Mouse (Mus musculus) heart, adult 2 months (tissue): ENCODE data around the gene Mfsd2b. TPM values are rescaled to one million over a fixed set of nuclear protein-coding genes. Genes with fewer than 3 reads are reported as not detected.

Source experiments
- DNase-seq, 2 experiments: peaks; one replicate each; pipeline ENCODE4 v3.0.0; 2021
- H3K27ac ChIP-seq: fragments of 200-600 bp; 2 replicates; pipeline ENCODE4 v1.8.1; 2022
- H3K27me3 ChIP-seq: fragments of 200-500 bp; 2 replicates; pipeline ENCODE4 v1.6.1; 2012; ENCODE audit warnings: mild to moderate bottlenecking, low read length, inconsistent platforms, mixed read lengths; ENCODE audit not compliant: control insufficient read depth, insufficient read depth
- H3K36me3 ChIP-seq: fragments of 200-500 bp; 2 replicates; pipeline ENCODE4 v1.6.1; 2012; ENCODE audit warnings: low read length, inconsistent platforms; ENCODE audit not compliant: control insufficient read depth, insufficient read depth
- H3K4me1 ChIP-seq: fragments of 200-500 bp; 2 replicates; pipeline ENCODE4 v1.6.1; 2011; ENCODE audit warnings: low read length; ENCODE audit not compliant: control insufficient read depth, insufficient read depth
- H3K4me3 ChIP-seq: fragments of 200-600 bp; 2 replicates; pipeline ENCODE4 v1.8.1; 2022
- H3K79me2 ChIP-seq: fragments of 200-500 bp; replicated peaks from 2 replicates; pipeline ENCODE4 v1.6.1; 2012; ENCODE audit warnings: mild to moderate bottlenecking, inconsistent platforms, low read length, moderate library complexity, mixed read lengths; ENCODE audit not compliant: control insufficient read depth, insufficient read depth
- H3K9ac ChIP-seq: fragments of 200-500 bp; 2 replicates; pipeline ENCODE4 v1.6.1; 2012; ENCODE audit warnings: low read depth, mild to moderate bottlenecking, control low read depth, inconsistent platforms, low read length, mixed read lengths
- CTCF ChIP-seq: fragments of 200-600 bp; IDR thresholded peaks from 2 replicates; pipeline ENCODE4 v1.8.1; 2022; ENCODE audit warnings: antibody characterized with exemption, mild to moderate bottlenecking, moderate library complexity
- EP300 ChIP-seq: fragments of 200-500 bp; IDR thresholded peaks from 2 replicates; pipeline ENCODE4 v1.6.1; 2011; ENCODE audit warnings: low read depth, low read length, control low read depth; ENCODE audit not compliant: insufficient read depth
- POLR2A ChIP-seq: fragments of 200-500 bp; IDR thresholded peaks from 2 replicates; pipeline ENCODE4 v1.6.1; 2011; ENCODE audit warnings: mild to moderate bottlenecking, low read depth, low read length, control low read depth; ENCODE audit not compliant: insufficient read depth
- whole genome bisulfite sequencing: fragments of 180-500 bp; shearing (Covaris S2); methylation state at CpG from one replicate; pipeline ENCODE4 v1.1.7; 2018; 5-methylcytosine and 5-hydroxymethylcytosine counted together
- intact Hi-C: fragments of 180-260 bp; cut with DNase I; formaldehyde crosslinking; loops from one replicate; pipeline ENCODE4 v1.15.1; 2025
- polyA plus RNA-seq: library from polyadenylated mRNA; depleted of rRNA; stranded (reverse); fragments of >200 nt; gene quantifications from 2 replicates; pipeline ENCODE4 v1.2.3, GENCODE M21; 2012; rRNA removed
- total RNA-seq, 2 experiments: library from RNA; stranded (reverse); gene quantifications; 2 replicates each; pipeline ENCODE4 v1.2.3; 2021

Mfsd2b gene
- total and polyA plus RNA-seq, 3 experiments = 0.55 to 2.3 (median 2.0) TPM

DNA sequence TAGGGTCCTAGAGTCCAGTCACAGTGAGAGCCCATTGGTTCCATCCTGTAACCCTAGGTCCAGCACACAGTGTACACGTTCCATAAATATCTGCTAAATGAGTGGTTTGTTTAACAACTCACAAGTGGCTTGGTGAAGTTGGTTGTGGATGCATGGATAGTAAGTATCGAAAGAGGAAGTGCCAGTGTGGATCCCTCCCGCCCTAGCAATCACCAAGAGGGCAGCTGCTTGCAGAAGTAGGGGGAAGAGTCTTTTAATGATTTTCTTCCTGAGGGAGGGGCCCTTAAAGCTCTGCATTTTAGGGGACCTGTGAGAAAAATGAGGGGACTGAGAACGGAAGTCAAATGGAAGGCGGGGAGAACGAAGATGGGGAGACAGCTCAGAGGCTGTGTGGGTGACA, 34.1 kb downstream of the Mfsd2b start:
- intact Hi-C loops = no loop called here
- 62% methylated on average over 6 of the region's 6 CpGs for WGBS
- no peaks in the 10 kb centered on the region for H3K27me3 ChIP-seq

DNA sequence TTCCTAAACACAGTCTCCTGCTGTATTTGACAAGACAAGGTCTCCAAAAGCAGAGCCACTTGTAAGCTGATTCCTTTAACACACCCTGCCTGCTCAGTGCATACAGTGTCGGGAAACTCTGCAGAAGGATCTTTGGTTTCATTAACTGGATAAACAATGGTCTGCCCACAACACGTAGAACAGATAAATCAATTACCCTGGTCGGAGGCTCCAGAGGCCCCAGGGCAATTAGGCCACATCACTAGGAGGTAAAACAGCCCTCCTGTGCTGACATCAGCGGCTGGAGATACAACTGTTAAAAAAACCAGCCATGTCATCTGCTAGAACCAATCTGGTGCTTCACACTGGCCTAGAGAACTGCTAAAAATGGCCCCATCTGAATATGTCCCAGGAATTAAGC, 37.2 kb downstream of the Mfsd2b start:
- Histone ChIP-seq H3K4me3 (no peak overlapping the region), H3K9ac (no peak overlapping the region), H3K27ac (no peak overlapping the region), H3K4me1 (no peaks in the 10 kb centered on the region), H3K27me3 (no peaks in the 10 kb centered on the region), H3K36me3 (no peaks in the 10 kb centered on the region), H3K79me2 (no peaks in the 10 kb centered on the region)
- TF ChIP-seq EP300 = no peak
- DNase-seq = no peak
- intact Hi-C loops = no loop called here
- WGBS = 54% methylated on average over 4 of the region's 4 CpGs

More for the DNA sequence above, 34.1 kb downstream of the Mfsd2b start:
- no peaks in the 10 kb centered on the region for H3K79me2 ChIP-seq
- H3K9ac ChIP-seq = no peak overlapping the region
- no peak for TF ChIP-seq CTCF
- H3K36me3 ChIP-seq = no peaks in the 10 kb centered on the region
- DNase-seq = peak in 1 of 2 experiments; percentile 17
- peaks cover 2% of the 10 kb centered on the region for H3K4me1 ChIP-seq
- no peak overlapping the region for H3K4me3 ChIP-seq
- no peak overlapping the region for H3K27ac ChIP-seq

- H3K27ac ChIP-seq = no peak overlapping the region
- intact Hi-C loops = no loop called here
- H3K79me2 ChIP-seq = no peaks in the 10 kb centered on the region
- WGBS = 68% methylated on average over 3 of the region's 3 CpGs
- no peak for DNase-seq
- TF ChIP-seq POLR2A = no peak
- TF ChIP-seq EP300 = no peak
- no peak for TF ChIP-seq CTCF
- no peak overlapping the region for H3K4me3 ChIP-seq
- no peaks in the 10 kb centered on the region for H3K36me3 ChIP-seq
- no peaks in the 10 kb centered on the region for H3K27me3 ChIP-seq
- no peaks in the 10 kb centered on the region for H3K4me1 ChIP-seq
- no peak overlapping the region for H3K9ac ChIP-seq
Observed at GRCm38 (mm10) chr12:4827256-4827655, 46.9 kb downstream of the Mfsd2b start.

DNA sequence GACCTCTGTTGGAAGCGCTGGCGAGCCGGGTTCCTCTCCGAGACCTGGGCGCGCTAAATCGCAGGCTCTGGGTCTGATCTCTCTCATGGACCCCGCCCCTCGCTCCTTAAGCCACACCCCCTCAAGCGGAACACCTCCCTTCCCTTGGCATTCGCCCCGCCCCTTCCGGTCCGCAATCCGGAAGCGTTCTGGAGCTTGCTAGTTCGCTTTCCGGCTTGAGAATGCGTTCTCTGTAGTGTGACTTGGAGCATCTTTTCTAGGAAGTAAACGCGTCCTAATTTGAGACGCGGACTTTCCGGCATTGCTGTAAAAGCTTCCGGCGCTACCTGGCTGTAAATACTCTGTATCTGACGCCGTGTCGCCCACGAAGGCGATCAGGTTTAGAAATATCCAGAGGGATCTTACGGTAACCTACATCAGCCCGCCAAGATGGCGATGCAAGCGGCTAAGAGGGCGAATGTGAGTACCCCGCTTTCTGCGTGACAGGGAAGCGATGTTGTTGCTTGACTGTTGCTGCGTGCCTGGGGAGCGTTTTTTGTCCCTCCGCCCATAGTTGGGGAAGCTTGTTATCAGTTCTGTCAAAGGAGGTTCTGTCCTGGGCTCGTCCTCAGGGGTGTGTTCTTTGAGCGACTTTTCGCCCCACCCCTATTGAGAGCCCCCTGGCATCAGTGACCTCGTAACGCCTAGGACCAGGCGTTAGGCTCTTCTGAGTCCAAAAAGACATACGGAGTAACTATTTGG, 56.6 kb downstream of the Mfsd2b start, which contains the start of gene Sf3b6:
Sf3b6 (plus strand) TSS at position 184 of the 741 bp plus-strand sequence.
- H3K4me1 ChIP-seq = no peaks in the 10 kb centered on the region; the same call in none of the 2 replicates
- H3K27ac ChIP-seq = peak within 1 kb of the TSS; percentile 90
- TF ChIP-seq CTCF (no peak), EP300 (0 out of 2 replicates have a peak, but pooled peaks have one; percentile 8), POLR2A (peak; percentile 89)
- DNase-seq = peak; percentile 98 to 99
- H3K27me3 ChIP-seq = no peaks in the 10 kb centered on the region
- intact Hi-C loops = loop anchor here (1.0 to 5.0 kb wide), 4 partner anchors 26 to 220 kb away; partner anchors contain the start of genes Atad2b, Fam228b, Pfn4 and Wdcp
- H3K9ac ChIP-seq = peak within 1 kb of the TSS; percentile 83
- H3K36me3 ChIP-seq = no peaks in the 10 kb centered on the region; the same call in none of the 2 replicates
- no peaks in the 10 kb centered on the region for H3K79me2 ChIP-seq
- WGBS = under 1% methylated on average over 49 of the region's 49 CpGs
- H3K4me3 ChIP-seq = peak within 1 kb of the TSS; percentile 69

- intact Hi-C loops = loop anchor here (1.0 to 5.0 kb wide), 4 partner anchors 26 to 220 kb away; partner anchors contain the start of genes Atad2b, Fam228b, Pfn4 and Wdcp
- WGBS = 6% methylated on average over 24 of the region's 24 CpGs
Observed at GRCm38 (mm10) chr12:4816680-4817360, 57.3 kb downstream of the Mfsd2b start.

DNA sequence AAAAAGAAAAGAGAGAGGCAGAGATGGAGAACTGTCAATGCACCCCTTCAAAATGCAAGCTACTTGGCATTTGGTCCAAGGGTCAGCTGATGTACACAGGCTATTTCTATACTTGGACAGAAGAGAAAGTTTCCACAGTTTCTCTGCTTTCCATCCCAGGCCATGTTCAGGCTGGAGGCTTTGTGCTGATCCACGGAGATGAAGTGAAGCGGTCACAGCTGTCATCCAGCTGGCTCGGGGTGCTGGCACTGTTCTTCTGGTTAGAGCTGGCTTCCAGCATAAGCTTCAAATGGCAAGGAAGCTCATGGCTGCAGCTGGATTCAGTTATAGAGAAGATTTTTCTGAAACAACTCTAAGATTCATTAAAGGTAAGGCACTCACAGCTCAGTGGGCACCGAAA, 60.5 kb downstream of the Mfsd2b start:
- intact Hi-C loops = no loop called here
- 59% methylated on average over 4 of the region's 4 CpGs for WGBS
- no peak for TF ChIP-seq POLR2A
- TF ChIP-seq EP300 = no peak
- TF ChIP-seq CTCF = no peak

More at GRCm38 (mm10) chr12:4816680-4817360, 57.3 kb downstream of the Mfsd2b start:
- no peaks in the 10 kb centered on the region for H3K79me2 ChIP-seq
- H3K27ac ChIP-seq = peak overlapping the region; percentile 90
- DNase-seq = no peak
- TF ChIP-seq POLR2A = no peak
- TF ChIP-seq EP300 = no peak
- no peak for TF ChIP-seq CTCF
- H3K4me3 ChIP-seq = peak overlapping the region; percentile 69
- peak overlapping the region; percentile 83 for H3K9ac ChIP-seq
- no peaks in the 10 kb centered on the region for H3K27me3 ChIP-seq
- H3K36me3 ChIP-seq = no peaks in the 10 kb centered on the region; the same call in none of the 2 replicates
- H3K4me1 ChIP-seq = no peaks in the 10 kb centered on the region; the same call in none of the 2 replicates

More for the DNA sequence above, 60.5 kb downstream of the Mfsd2b start:
- no peak for DNase-seq
- H3K79me2 ChIP-seq = no peaks in the 10 kb centered on the region
- H3K27ac ChIP-seq = no peak overlapping the region
- no peak overlapping the region for H3K4me3 ChIP-seq
- no peaks in the 10 kb centered on the region; the same call in 1 of the 2 replicates for H3K36me3 ChIP-seq
- no peaks in the 10 kb centered on the region; the same call in none of the 2 replicates for H3K4me1 ChIP-seq
- no peak overlapping the region for H3K9ac ChIP-seq
- no peaks in the 10 kb centered on the region for H3K27me3 ChIP-seq

Other genes starting within 250 kb of the Mfsd2b start
- gene Fam228a, start 135.9 kb downstream of the Mfsd2b start, total RNA-seq = not detected
- gene Fam228a, start 135.9 kb downstream of the Mfsd2b start, polyA plus RNA-seq = 0.06 and 0.18 TPM in 2 replicates
- 1 to 10 TPM; 2.5 to 2.9 TPM for gene Pfn4, start 105.3 kb downstream of the Mfsd2b start, total RNA-seq
- 1.8 and 4.3 TPM in 2 replicates for gene Pfn4, start 105.3 kb downstream of the Mfsd2b start, polyA plus RNA-seq
- gene Fam228b, start 105.1 kb downstream of the Mfsd2b start, total RNA-seq = 1 to 10 TPM; 2.0 to 2.1 TPM
- 0.88 and 0.97 TPM in 2 replicates for gene Fam228b, start 105.1 kb downstream of the Mfsd2b start, polyA plus RNA-seq
- 10 to 100 TPM; 42.0 to 42.8 TPM for gene Sf3b6, start 56.8 kb downstream of the Mfsd2b start, total RNA-seq
- gene Sf3b6, start 56.8 kb downstream of the Mfsd2b start, polyA plus RNA-seq = 31.5 and 46.8 TPM in 2 replicates
- gene Fkbp1b, start 32.8 kb downstream of the Mfsd2b start, total RNA-seq = 1 to 10 TPM in 1 of 2 experiments, under 1 TPM in 1; 0.50 to 1.1 TPM
- gene Fkbp1b, start 32.8 kb downstream of the Mfsd2b start, polyA plus RNA-seq = 2.4 and 3.6 TPM in 2 replicates
- 1 to 10 TPM; 6.2 to 9.1 TPM for gene Wdcp, start 31.1 kb downstream of the Mfsd2b start, total RNA-seq
- 7.4 and 12.7 TPM in 2 replicates for gene Wdcp, start 31.1 kb downstream of the Mfsd2b start, polyA plus RNA-seq
- 10 to 100 TPM; 72.1 to 76.0 TPM for gene Ubxn2a, start 33.3 kb upstream of the Mfsd2b start, total RNA-seq
- gene Ubxn2a, start 33.3 kb upstream of the Mfsd2b start, polyA plus RNA-seq = 11.2 and 22.5 TPM in 2 replicates
- gene Atad2b, start 43.0 kb upstream of the Mfsd2b start, total RNA-seq = 10 to 100 TPM; 13.7 to 14.6 TPM
- 4.0 and 7.4 TPM in 2 replicates for gene Atad2b, start 43.0 kb upstream of the Mfsd2b start, polyA plus RNA-seq